Mouse (Mus musculus) ES-Bruce4 (cell line): ENCODE measurements at regions not wholly inside any gene's neighbourhood (a gene's known extent, or its start where the extent isn't known, plus 50 kb on each side); places are given as distances from the start of the nearest gene placed in this dataset.
"Not testable (repeated sequence)": the region's sequence is repeated elsewhere in the genome, so short reads cannot be mapped to it uniquely, and the experiment has no call there.

Source experiments
- H3K27ac ChIP-seq: 2 replicates; pipeline ENCODE4 v1.5.1; 2012; ENCODE audit warnings: low read length, inconsistent platforms; ENCODE audit not compliant: insufficient read depth
- H3K27me3 ChIP-seq: 2 replicates; pipeline ENCODE4 v1.6.1; 2012; ENCODE audit warnings: mild to moderate bottlenecking, low read length, inconsistent platforms; ENCODE audit not compliant: control insufficient read depth, poor library complexity, insufficient read depth, severe bottlenecking
- H3K36me3 ChIP-seq: 2 replicates; pipeline ENCODE4 v1.6.1; 2012; ENCODE audit warnings: inconsistent platforms, mild to moderate bottlenecking, low read length, moderate library complexity; ENCODE audit not compliant: control insufficient read depth, poor library complexity, insufficient read depth, severe bottlenecking
- H3K4me1 ChIP-seq: one replicate; pipeline ENCODE4 v1.8.1; 2011; ENCODE audit warnings: low read length; ENCODE audit not compliant: control insufficient read depth, insufficient read depth
- H3K4me3 ChIP-seq: 2 replicates; pipeline ENCODE4 v1.5.1; 2011; ENCODE audit warnings: low read depth, mild to moderate bottlenecking, low read length
- H3K9ac ChIP-seq: 2 replicates; pipeline ENCODE4 v1.6.1; 2012; ENCODE audit warnings: low read depth, mild to moderate bottlenecking, inconsistent platforms; ENCODE audit not compliant: poor library complexity, severe bottlenecking
- H3K9me3 ChIP-seq: replicated peaks from 2 replicates; pipeline ENCODE4 v1.6.1; 2012; ENCODE audit warnings: mild to moderate bottlenecking, low read length, inconsistent platforms; ENCODE audit not compliant: control insufficient read depth, poor library complexity, insufficient read depth, severe bottlenecking
- CTCF ChIP-seq: IDR thresholded peaks from one replicate; pipeline ENCODE4 v1.8.1; 2011; ENCODE audit warnings: low read depth, low read length
- EP300 ChIP-seq: IDR thresholded peaks from 2 replicates; pipeline ENCODE4 v1.6.1; 2011; ENCODE audit warnings: low read depth, low read length; ENCODE audit not compliant: insufficient read depth
- POLR2A ChIP-seq: IDR thresholded peaks from one replicate; pipeline ENCODE4 v1.8.1; 2011; ENCODE audit warnings: low read length; ENCODE audit not compliant: insufficient read depth

GRCm38 (mm10) chr11:91310212-91310742, 267.1 kb downstream of the Kif2b start:
- no peak for TF ChIP-seq CTCF
- no peak for TF ChIP-seq POLR2A
- no peak for TF ChIP-seq EP300
- H3K4me1 ChIP-seq, result no peaks in the 10 kb centered on the region
- H3K9ac ChIP-seq, result no peak overlapping the region
- no peak overlapping the region for H3K4me3 ChIP-seq
- H3K36me3 ChIP-seq, result no peaks in the 10 kb centered on the region
- H3K27me3 ChIP-seq, result no peaks in the 10 kb centered on the region
- no peaks in the 10 kb centered on the region for H3K9me3 ChIP-seq
- no peak overlapping the region for H3K27ac ChIP-seq

DNA sequence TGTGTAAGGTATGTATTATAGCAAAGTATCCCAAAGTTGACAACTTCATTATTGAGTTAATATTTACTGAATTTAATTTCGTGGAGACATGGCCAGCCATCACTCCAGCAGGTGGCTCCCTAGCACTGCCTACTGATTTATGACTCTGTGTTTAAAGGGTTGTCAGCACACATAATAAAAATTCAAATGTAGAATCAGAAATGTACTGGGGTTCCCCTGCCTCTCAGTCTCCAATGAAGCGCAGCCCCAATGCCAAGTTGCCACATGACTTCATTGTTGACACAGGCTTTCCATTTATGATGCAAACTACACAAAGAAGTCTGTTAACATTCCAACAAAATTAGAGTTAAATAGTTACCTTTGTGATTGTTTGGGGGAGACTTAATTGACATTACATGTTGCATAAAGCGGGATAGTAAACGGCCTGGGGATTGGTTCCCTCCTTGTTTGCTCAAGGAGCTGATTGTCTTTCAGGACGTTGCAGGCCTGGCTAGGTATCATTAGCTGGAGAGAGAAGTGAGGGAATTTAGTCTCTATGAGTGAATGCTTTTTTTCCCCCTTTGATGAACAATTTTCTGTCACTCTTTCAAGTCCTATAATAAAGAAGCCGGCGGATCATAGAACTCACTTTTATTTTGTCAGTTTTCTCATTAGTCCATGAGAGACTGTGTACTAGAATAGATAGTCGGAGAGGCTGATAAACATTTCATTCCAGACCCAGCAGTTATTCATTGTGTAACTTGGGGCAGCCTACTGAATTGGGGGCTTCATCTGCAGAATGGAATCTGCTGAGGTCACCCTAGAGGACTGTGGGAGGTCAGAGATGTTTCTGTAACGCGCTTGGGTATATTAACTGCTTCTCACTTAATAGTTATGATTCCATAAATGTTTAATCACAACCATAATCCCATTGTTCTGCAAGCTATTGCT, 287.9 kb downstream of the Kif2b start:
- Histone ChIP-seq H3K36me3 (no peaks in the 10 kb centered on the region), H3K27me3 (no peaks in the 10 kb centered on the region), H3K9ac (no peak overlapping the region), H3K27ac (no peak overlapping the region), H3K4me1 (peaks cover 1% of the 10 kb centered on the region), H3K4me3 (no peak overlapping the region), H3K9me3 (no peaks in the 10 kb centered on the region)
- TF ChIP-seq EP300 (no peak), CTCF (peak; percentile 21)

DNA sequence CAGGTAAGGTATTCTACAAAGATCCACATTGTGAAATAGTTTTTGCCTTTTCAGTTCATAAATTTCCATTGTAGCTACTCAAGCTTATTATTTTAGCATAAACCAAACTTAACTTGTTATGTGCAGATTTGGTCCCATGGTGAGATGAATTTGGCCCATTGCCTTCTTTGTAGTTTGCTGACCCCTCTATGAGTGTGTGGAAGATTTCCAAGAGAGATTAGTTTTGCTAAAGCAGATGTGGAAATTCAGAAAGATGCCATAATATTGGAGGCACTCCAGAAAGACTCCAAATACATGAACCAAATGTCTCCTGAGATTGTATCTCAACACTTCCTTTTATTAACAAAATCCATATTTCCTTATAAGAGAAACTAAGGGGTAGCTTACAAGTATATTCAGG, 291.0 kb downstream of the Kif2b start:
- no peak overlapping the region for H3K4me3 ChIP-seq
- H3K27ac ChIP-seq, result no peak overlapping the region
- H3K4me1 ChIP-seq, result no peaks in the 10 kb centered on the region
- no peak overlapping the region for H3K9ac ChIP-seq
- H3K27me3 ChIP-seq, result no peaks in the 10 kb centered on the region
- no peaks in the 10 kb centered on the region for H3K9me3 ChIP-seq
- H3K36me3 ChIP-seq, result no peaks in the 10 kb centered on the region
- TF ChIP-seq EP300 (no peak), POLR2A (no peak), CTCF (no peak)

GRCm38 (mm10) chr11:91262216-91262615, 315.1 kb downstream of the Kif2b start:
- H3K4me3 ChIP-seq, result no peak overlapping the region
- H3K4me1 ChIP-seq, result no peaks in the 10 kb centered on the region
- H3K27me3 ChIP-seq, result no peaks in the 10 kb centered on the region
- no peak overlapping the region for H3K27ac ChIP-seq
- no peak for TF ChIP-seq EP300
- no peaks in the 10 kb centered on the region for H3K9me3 ChIP-seq
- H3K36me3 ChIP-seq, result no peaks in the 10 kb centered on the region
- H3K9ac ChIP-seq, result no peak overlapping the region

GRCm38 (mm10) chr11:91242061-91242460, 335.3 kb downstream of the Kif2b start:
- not testable (repeated sequence) for H3K27me3 ChIP-seq, H3K4me1 ChIP-seq, H3K9me3 ChIP-seq, H3K36me3 ChIP-seq, H3K27ac ChIP-seq, H3K9ac ChIP-seq, H3K4me3 ChIP-seq

DNA sequence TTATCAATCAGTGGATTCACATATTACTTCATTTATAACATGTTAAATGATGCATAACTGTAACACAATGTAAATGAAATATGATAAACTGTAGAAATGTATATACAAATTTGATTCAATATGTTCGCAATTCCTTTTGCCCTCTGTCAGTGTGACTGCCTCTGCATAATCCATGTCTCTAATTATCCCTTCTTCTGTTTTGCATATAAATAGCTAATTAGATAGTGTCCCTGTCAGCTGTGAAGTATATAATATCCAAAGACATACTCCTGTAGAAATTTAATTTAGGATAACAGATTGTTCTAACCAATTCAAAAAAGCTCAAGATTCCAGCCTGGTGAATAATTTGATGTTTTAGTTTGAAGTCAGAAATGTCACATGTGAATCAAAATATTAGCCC, 361.2 kb downstream of the Kif2b start:
- Histone ChIP-seq H3K9me3 (no peaks in the 10 kb centered on the region), H3K9ac (no peak overlapping the region), H3K4me1 (no peaks in the 10 kb centered on the region), H3K4me3 (no peak overlapping the region), H3K27me3 (no peaks in the 10 kb centered on the region), H3K27ac (no peak overlapping the region), H3K36me3 (no peaks in the 10 kb centered on the region)
- TF ChIP-seq POLR2A (no peak), EP300 (no peak), CTCF (no peak)
